Mouse (Mus musculus) embryonic fibroblast, embryonic 13.5 days (primary cell): ENCODE measurements around the gene Slc38a1. TPM values are rescaled to one million over a fixed set of nuclear protein-coding genes. Genes with fewer than 3 reads are reported as not detected.

Experiments used
- H3K27ac ChIP-seq: 2 replicates; pipeline ENCODE4 v1.5.1; 2012; ENCODE audit warnings: low read length, control low read depth, inconsistent platforms; ENCODE audit not compliant: insufficient read depth
- H3K4me1 ChIP-seq: 2 replicates; pipeline ENCODE4 v1.6.1; 2011; ENCODE audit warnings: low read length; ENCODE audit not compliant: control insufficient read depth, insufficient read depth
- H3K4me3 ChIP-seq: 2 replicates; pipeline ENCODE4 v1.5.1; 2011; ENCODE audit warnings: mild to moderate bottlenecking, control low read depth, low read length; ENCODE audit not compliant: insufficient read depth
- CTCF ChIP-seq: IDR thresholded peaks from 2 replicates; pipeline ENCODE4 v1.5.1; 2011; ENCODE audit warnings: mild to moderate bottlenecking, control low read depth, low read length, moderate library complexity, borderline replicate concordance; ENCODE audit not compliant: insufficient read depth
- POLR2A ChIP-seq: IDR thresholded peaks from 2 replicates; pipeline ENCODE4 v1.6.1; 2011; ENCODE audit warnings: low read depth, mild to moderate bottlenecking, control low read depth, low read length, moderate library complexity
- polyA plus RNA-seq: library from polyadenylated mRNA; stranded (reverse); fragments of >200 nt; gene quantifications from 2 replicates; pipeline ENCODE4 v1.2.4, GENCODE M21; 2011; ENCODE audit warnings: low read depth; ENCODE audit not compliant: missing spikeins, insufficient read length

Gene Slc38a1
- polyA plus RNA-seq, 1 experiment = 74.6 TPM

- Histone ChIP-seq H3K4me3 (no peak overlapping the region), H3K27ac (0 out of 2 replicates have a peak overlapping the region, but pooled peaks have one; percentile 34), H3K4me1 (peaks cover 2% of the 10 kb centered on the region; the same call in 1 of the 2 replicates)
- no peak for TF ChIP-seq POLR2A
- TF ChIP-seq CTCF = no peak
Observed at GRCm38 (mm10) chr15:96622376-96622775, 20.3 kb downstream of the Slc38a1 start.

GRCm38 (mm10) chr15:96621686-96622085, 21.0 kb downstream of the Slc38a1 start:
- Histone ChIP-seq H3K4me1 (peaks cover 2% of the 10 kb centered on the region; the same call in 1 of the 2 replicates), H3K4me3 (no peak overlapping the region), H3K27ac (peak overlapping the region; percentile 34; the same call in 1 of the 2 replicates)
- TF ChIP-seq CTCF = no peak
- TF ChIP-seq POLR2A = no peak

- peaks cover 2% of the 10 kb centered on the region; the same call in 1 of the 2 replicates for H3K4me1 ChIP-seq
- H3K4me3 ChIP-seq = no peak overlapping the region
- no peak overlapping the region for H3K27ac ChIP-seq
- no peak for TF ChIP-seq CTCF
- no peak for TF ChIP-seq POLR2A
Observed at GRCm38 (mm10) chr15:96617555-96617954, 25.2 kb downstream of the Slc38a1 start.

- TF ChIP-seq CTCF (no peak), POLR2A (no peak)
- Histone ChIP-seq H3K4me1 (no peaks in the 10 kb centered on the region; the same call in 1 of the 2 replicates), H3K27ac (no peak overlapping the region), H3K4me3 (no peak overlapping the region)
Observed at GRCm38 (mm10) chr15:96608671-96609070, 34.0 kb downstream of the Slc38a1 start.

GRCm38 (mm10) chr15:96607422-96607821, 35.3 kb downstream of the Slc38a1 start:
- TF ChIP-seq CTCF (no peak), POLR2A (no peak)
- Histone ChIP-seq H3K27ac (no peak overlapping the region), H3K4me1 (no peaks in the 10 kb centered on the region; the same call in 1 of the 2 replicates), H3K4me3 (no peak overlapping the region)

- H3K4me1 ChIP-seq = no peaks in the 10 kb centered on the region; the same call in 1 of the 2 replicates
- no peak overlapping the region for H3K27ac ChIP-seq
- no peak overlapping the region for H3K4me3 ChIP-seq
- TF ChIP-seq POLR2A (no peak), CTCF (no peak)
Observed at GRCm38 (mm10) chr15:96604282-96604681, 38.4 kb downstream of the Slc38a1 start.

GRCm38 (mm10) chr15:96602043-96602442, 40.7 kb downstream of the Slc38a1 start:
- H3K4me1 ChIP-seq = no peaks in the 10 kb centered on the region
- TF ChIP-seq POLR2A = no peak
- TF ChIP-seq CTCF = no peak
- H3K27ac ChIP-seq = no peak overlapping the region
- no peak overlapping the region for H3K4me3 ChIP-seq

- Histone ChIP-seq H3K4me3 (no peak overlapping the region), H3K4me1 (no peaks in the 10 kb centered on the region), H3K27ac (no peak overlapping the region)
- TF ChIP-seq POLR2A (no peak), CTCF (no peak)
Observed at GRCm38 (mm10) chr15:96599852-96600781, 42.6 kb downstream of the Slc38a1 start.

- no peak overlapping the region for H3K27ac ChIP-seq
- H3K4me1 ChIP-seq = no peaks in the 10 kb centered on the region
- TF ChIP-seq POLR2A = no peak
- TF ChIP-seq CTCF = no peak
- H3K4me3 ChIP-seq = no peak overlapping the region
Observed at GRCm38 (mm10) chr15:96598888-96599578, 43.7 kb downstream of the Slc38a1 start.
